Mouse (Mus musculus) neural tube, embryonic 15.5 days (tissue): ENCODE measurements around the gene Ripply3. TPM values are rescaled to one million over a fixed set of nuclear protein-coding genes. Genes with fewer than 3 reads are reported as not detected.

Experiments used
- ATAC-seq: fragments of 200-750 bp; cut with Nextera tagmentation; 2 replicates; pipeline ENCODE4 v1.8.0; 2017; ENCODE audit warnings: mild to moderate bottlenecking, moderate TSS enrichment, moderate library complexity; ENCODE audit not compliant: low FRiP score
- H3K27ac ChIP-seq: fragments of 300-500 bp; sonication (generic); replicated peaks from 2 replicates; pipeline ENCODE4 v1.5.1; 2015; ENCODE audit warnings: mild to moderate bottlenecking, inconsistent platforms
- H3K27me3 ChIP-seq: fragments of 300-500 bp; sonication (generic); replicated peaks from 2 replicates; pipeline ENCODE4 v1.6.1; 2015; ENCODE audit warnings: inconsistent platforms
- H3K36me3 ChIP-seq: fragments of 300-500 bp; sonication (generic); 2 replicates; pipeline ENCODE4 v1.6.1; 2015; ENCODE audit warnings: inconsistent platforms
- H3K4me1 ChIP-seq: fragments of 300-500 bp; sonication (generic); 2 replicates; pipeline ENCODE4 v1.6.1; 2015; ENCODE audit warnings: inconsistent platforms
- H3K4me2 ChIP-seq: fragments of 300-500 bp; sonication (generic); 2 replicates; pipeline ENCODE4 v1.6.1; 2015; ENCODE audit warnings: inconsistent platforms, mild to moderate bottlenecking, moderate library complexity
- H3K4me3 ChIP-seq: fragments of 300-500 bp; sonication (generic); replicated peaks from 2 replicates; pipeline ENCODE4 v1.5.1; 2015; ENCODE audit warnings: mild to moderate bottlenecking, inconsistent platforms
- H3K9ac ChIP-seq: fragments of 300-500 bp; sonication (generic); replicated peaks from 2 replicates; pipeline ENCODE4 v1.6.1; 2015; ENCODE audit warnings: mild to moderate bottlenecking, inconsistent platforms
- H3K9me3 ChIP-seq: fragments of 300-500 bp; sonication (generic); replicated peaks from 2 replicates; pipeline ENCODE4 v1.6.1; 2016; ENCODE audit warnings: inconsistent platforms
- WGBS: fragments of 180-500 bp; shearing (Covaris S2); methylation state at CpG from one replicate; pipeline ENCODE4 v1.1.7; 2015; ENCODE audit warnings: mixed read lengths; 5-methylcytosine and 5-hydroxymethylcytosine counted together
- polyA plus RNA-seq: library from polyadenylated mRNA; unstranded; fragments of >200 nt; fragmentation: Nextera tagmentation; extraction: Ambion mirVana; gene quantifications from 2 replicates; pipeline ENCODE4 v1.2.1, GENCODE M21; 2015

Ripply3 gene
- polyA plus RNA-seq, 1 experiment from 2014 or later, result 0.81 TPM

DNA sequence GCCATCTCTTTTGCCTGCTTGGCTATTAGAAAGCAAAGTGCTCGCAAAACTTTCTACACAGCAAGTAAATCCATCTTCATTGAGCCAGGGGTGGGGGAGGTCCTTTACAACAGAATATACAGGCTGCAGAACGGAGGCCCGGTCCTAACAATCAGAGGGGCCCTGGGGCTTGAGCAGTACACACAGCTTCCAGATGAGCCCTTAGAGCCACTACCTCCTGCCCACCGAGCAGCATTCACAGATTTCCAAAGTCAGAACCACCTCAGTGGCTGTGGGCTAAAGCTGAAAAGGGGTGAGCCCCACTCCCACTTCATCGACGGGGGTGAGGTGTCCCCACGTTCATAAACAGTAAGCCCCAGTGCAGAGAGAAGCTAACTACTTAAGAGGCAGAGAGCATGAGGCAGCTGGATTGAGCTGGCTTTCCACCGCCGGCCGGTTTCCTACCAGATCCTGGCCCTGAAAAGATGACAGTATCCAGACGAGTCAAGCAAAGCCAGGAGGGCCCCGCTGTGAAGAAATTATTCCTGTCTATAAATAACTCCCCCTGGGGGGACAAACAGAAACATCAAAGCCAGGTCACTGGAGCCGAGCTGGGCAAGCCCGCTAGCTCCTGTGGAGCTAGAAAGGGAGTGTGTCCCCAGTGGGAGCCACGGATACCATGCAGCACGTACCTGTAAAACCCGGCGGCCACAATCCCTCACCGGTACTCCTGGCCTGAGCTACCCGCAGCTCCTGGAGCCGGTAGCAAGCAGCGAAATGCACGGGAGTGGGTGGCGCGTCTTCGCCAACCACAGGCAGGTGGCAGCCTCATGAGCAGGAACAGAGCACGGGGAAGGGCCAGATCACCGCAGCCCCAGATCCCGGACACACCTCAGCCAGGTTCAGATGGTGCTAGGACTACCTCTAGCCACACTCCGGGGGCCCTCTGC, 25.7 kb upstream of the Ripply3 start:
- Histone ChIP-seq H3K27me3 (no peaks in the 10 kb centered on the region), H3K4me2 (peak overlapping the region; percentile 59), H3K4me3 (peak overlapping the region; percentile 29), H3K27ac (peak overlapping the region; percentile 51), H3K9ac (peak overlapping the region; percentile 45), H3K9me3 (0 out of 2 replicates have a peak, but pooled peaks cover 9% of the 10 kb centered on the region), H3K4me1 (peaks cover 16% of the 10 kb centered on the region), H3K36me3 (0 out of 2 replicates have a peak, but pooled peaks cover 3% of the 10 kb centered on the region)
- ATAC-seq, result peak; percentile 83
- WGBS, result 3% methylated on average over 30 of the region's 30 CpGs

DNA sequence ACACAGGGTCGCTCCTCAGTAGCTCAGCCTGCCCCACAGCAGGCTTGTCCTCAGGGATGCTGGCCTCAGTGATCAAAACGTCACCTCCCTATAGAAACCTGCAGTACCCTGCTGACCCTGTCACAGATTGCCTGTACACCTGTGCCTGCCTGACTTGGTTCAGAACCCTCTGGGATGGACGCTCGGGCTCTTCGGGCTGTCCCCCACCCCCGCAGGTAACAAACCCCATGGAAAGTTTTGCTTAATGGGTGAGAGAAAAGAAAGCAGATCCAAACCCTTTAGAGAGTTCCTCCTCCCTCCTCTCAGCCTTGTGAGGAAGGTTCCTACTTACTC, 25.1 kb upstream of the Ripply3 start:
- WGBS, result 30% methylated on average over 6 of the region's 6 CpGs
- Histone ChIP-seq H3K4me3 (peak overlapping the region; percentile 29), H3K9me3 (0 out of 2 replicates have a peak, but pooled peaks cover 9% of the 10 kb centered on the region), H3K36me3 (0 out of 2 replicates have a peak, but pooled peaks cover 3% of the 10 kb centered on the region), H3K27me3 (no peaks in the 10 kb centered on the region), H3K27ac (peak overlapping the region; percentile 51), H3K4me2 (peak overlapping the region; percentile 59), H3K9ac (peak overlapping the region; percentile 45), H3K4me1 (peaks cover 23% of the 10 kb centered on the region)
- ATAC-seq, result no peak

DNA sequence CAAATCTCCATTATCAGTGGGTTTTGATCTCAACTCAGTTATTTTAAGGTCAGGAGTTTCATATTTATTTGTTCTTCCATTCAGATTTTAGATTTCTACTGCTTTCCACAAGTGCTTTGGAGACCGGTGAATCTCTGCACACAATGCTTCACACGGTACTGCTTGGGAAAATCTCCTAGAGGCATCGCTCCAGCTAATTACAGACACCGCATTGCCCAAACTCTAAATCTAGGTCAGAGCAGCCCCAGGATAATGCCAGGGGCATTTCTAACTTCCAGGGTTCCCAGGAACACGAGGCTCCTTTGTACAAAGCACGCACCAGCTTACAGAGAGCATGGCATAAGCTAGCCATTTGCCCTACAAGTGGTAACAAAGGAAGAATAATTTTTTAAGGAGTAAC, 20.7 kb upstream of the Ripply3 start:
- 28% methylated on average over 6 of the region's 6 CpGs for WGBS
- no peak for ATAC-seq

DNA sequence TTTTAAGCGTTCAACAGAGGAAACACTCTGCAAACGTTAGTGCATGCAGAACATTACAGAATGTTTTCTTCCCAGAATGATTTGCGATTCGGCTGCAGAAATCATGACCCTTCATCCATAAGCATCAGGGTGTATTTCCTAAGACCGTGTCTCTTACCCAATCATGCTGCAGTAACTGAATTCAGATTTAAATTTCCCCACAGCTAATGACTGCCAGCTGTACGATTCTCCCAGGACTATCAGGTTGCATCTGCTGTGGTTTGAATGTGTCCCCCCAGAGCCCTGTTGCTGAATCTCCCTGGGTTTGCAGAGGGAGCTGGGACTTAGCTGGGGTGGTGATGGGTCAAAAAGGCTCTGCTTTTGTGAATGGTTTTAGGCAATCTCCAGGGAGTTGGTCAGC, 20.3 kb upstream of the Ripply3 start:
- Histone ChIP-seq H3K4me2 (no peak overlapping the region), H3K27ac (peak overlapping the region; percentile 4), H3K9ac (no peak overlapping the region), H3K4me3 (no peak overlapping the region), H3K27me3 (no peaks in the 10 kb centered on the region), H3K9me3 (0 out of 2 replicates have a peak, but pooled peaks cover 9% of the 10 kb centered on the region), H3K4me1 (peaks cover 25% of the 10 kb centered on the region), H3K36me3 (0 out of 2 replicates have a peak, but pooled peaks cover 3% of the 10 kb centered on the region)
- 21% methylated on average over 6 of the region's 6 CpGs for WGBS
- ATAC-seq, result no peak

More for the DNA sequence above, 20.7 kb upstream of the Ripply3 start:
- no peaks in the 10 kb centered on the region for H3K27me3 ChIP-seq
- H3K4me3 ChIP-seq, result no peak overlapping the region
- H3K36me3 ChIP-seq, result 0 out of 2 replicates have a peak, but pooled peaks cover 3% of the 10 kb centered on the region
- H3K9me3 ChIP-seq, result 0 out of 2 replicates have a peak, but pooled peaks cover 9% of the 10 kb centered on the region
- H3K27ac ChIP-seq, result peak overlapping the region; percentile 4; the same call in 1 of the 2 replicates
- H3K4me2 ChIP-seq, result no peak overlapping the region
- H3K4me1 ChIP-seq, result peaks cover 29% of the 10 kb centered on the region
- H3K9ac ChIP-seq, result no peak overlapping the region

DNA sequence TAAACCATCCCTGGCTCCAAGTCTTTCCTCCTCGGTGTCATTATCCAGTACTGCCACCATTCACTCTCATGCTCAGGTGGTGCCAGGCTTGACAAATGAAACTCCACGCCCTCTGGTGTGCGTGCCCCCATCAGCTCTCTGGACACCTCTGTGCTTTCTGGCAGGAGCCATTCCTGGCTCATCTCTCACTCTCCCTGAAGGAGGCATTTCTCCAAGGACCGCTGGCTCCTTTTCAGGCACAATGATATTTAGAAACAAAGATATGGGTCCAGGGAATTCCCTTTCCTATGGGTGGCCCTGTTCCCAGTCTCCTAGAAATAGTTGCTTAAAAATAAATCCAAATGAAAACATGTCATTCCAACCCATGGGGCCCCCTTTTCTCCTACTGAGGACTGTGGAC, 19.2 kb upstream of the Ripply3 start:
- Histone ChIP-seq H3K9me3 (0 out of 2 replicates have a peak, but pooled peaks cover 9% of the 10 kb centered on the region), H3K4me1 (peaks cover 24% of the 10 kb centered on the region), H3K4me3 (no peak overlapping the region), H3K36me3 (0 out of 2 replicates have a peak, but pooled peaks cover 3% of the 10 kb centered on the region), H3K27ac (no peak overlapping the region), H3K4me2 (no peak overlapping the region), H3K27me3 (no peaks in the 10 kb centered on the region), H3K9ac (no peak overlapping the region)
- no peak for ATAC-seq
- 88% methylated on average over 4 of the region's 4 CpGs for WGBS

DNA sequence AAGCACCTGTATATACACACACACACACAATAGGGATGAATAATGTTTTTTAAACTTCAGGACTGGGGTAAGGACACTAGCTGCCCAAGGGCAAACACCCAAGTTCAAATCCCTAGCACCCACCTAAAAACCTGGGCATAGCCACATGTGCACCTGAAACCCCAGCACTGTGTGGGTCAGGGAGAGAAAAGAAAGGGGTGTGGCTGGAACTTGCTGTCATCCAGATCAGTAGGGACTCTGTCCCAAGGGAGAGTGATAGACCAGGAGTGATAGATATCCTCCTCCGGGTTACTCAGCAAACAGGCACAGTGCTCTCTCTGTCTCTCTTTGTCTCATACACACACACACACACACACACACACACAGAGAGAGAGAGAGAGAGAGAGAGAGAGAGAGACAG, 16.8 kb upstream of the Ripply3 start:
- ATAC-seq, result no peak
- 45% methylated on average over 1 of the region's 1 CpGs for WGBS
- Histone ChIP-seq H3K4me3 (0 out of 2 replicates have a peak overlapping the region, but pooled peaks have one; percentile 12), H3K9ac (peak overlapping the region; percentile 34; the same call in 1 of the 2 replicates), H3K27me3 (no peaks in the 10 kb centered on the region), H3K4me2 (peak overlapping the region; percentile 58), H3K36me3 (no peaks in the 10 kb centered on the region), H3K9me3 (no peaks in the 10 kb centered on the region), H3K4me1 (peaks cover 31% of the 10 kb centered on the region), H3K27ac (peak overlapping the region; percentile 100)

DNA sequence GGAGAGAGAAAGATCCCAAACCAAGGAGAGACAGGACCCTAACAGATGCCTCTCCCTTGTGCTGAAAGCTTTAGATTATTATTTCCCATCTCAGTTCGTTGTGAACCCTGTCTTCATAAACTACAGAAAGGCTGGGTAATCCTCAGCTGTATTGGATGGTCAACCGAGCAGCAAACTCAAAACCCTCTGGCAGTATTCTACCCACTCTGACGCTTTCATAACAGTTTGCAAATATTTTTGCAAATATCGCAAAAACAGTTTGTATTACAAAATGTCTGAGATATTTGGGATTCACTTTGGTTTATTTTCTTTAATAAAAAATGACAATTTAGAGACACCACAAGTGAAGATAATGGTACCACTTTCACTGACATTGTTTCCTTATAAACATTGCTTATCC, 16.3 kb upstream of the Ripply3 start:
- peak overlapping the region; percentile 100 for H3K27ac ChIP-seq
- peak overlapping the region; percentile 32; the same call in 1 of the 2 replicates for H3K9ac ChIP-seq
- no peak for ATAC-seq
- WGBS, result 52% methylated on average over 4 of the region's 4 CpGs
- H3K27me3 ChIP-seq, result no peaks in the 10 kb centered on the region
- peaks cover 31% of the 10 kb centered on the region for H3K4me1 ChIP-seq
- H3K9me3 ChIP-seq, result no peaks in the 10 kb centered on the region
- no peaks in the 10 kb centered on the region for H3K36me3 ChIP-seq
- H3K4me3 ChIP-seq, result peak overlapping the region; percentile 69; the same call in 1 of the 2 replicates
- H3K4me2 ChIP-seq, result peak overlapping the region; percentile 58

DNA sequence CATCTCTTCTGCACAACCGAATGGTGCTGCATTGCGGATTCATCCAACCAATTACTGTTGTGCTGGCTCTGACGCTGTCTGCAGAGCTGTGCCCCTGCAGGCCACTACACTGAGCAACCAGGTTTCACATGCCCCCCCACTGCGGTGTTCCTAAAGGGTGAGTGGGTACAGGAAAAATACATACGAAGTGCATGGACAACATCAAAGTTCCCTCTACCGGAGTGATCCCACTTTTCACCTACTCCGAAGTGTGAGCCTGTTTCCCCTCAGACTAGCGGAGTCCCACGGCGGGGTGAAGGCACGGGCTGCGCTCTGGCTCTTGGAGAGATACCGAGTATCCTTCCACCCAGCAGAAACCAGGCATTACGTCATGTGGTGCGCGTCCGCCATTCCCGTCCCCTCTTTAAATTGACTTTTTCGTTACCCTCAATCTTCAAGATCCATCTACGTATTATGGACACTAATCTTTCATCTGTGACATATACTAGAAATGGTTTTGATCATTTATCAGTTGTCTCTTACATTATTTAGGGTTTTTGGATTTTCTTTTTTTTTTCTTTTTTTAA, 15.5 kb upstream of the Ripply3 start:
- Histone ChIP-seq H3K27ac (peak overlapping the region; percentile 100), H3K9ac (peak overlapping the region; percentile 68), H3K9me3 (no peaks in the 10 kb centered on the region), H3K4me3 (peak overlapping the region; percentile 69), H3K27me3 (no peaks in the 10 kb centered on the region), H3K4me1 (peaks cover 27% of the 10 kb centered on the region), H3K36me3 (no peaks in the 10 kb centered on the region), H3K4me2 (peak overlapping the region; percentile 58)
- under 1% methylated on average over 20 of the region's 20 CpGs for WGBS
- ATAC-seq, result peak; percentile 91

DNA sequence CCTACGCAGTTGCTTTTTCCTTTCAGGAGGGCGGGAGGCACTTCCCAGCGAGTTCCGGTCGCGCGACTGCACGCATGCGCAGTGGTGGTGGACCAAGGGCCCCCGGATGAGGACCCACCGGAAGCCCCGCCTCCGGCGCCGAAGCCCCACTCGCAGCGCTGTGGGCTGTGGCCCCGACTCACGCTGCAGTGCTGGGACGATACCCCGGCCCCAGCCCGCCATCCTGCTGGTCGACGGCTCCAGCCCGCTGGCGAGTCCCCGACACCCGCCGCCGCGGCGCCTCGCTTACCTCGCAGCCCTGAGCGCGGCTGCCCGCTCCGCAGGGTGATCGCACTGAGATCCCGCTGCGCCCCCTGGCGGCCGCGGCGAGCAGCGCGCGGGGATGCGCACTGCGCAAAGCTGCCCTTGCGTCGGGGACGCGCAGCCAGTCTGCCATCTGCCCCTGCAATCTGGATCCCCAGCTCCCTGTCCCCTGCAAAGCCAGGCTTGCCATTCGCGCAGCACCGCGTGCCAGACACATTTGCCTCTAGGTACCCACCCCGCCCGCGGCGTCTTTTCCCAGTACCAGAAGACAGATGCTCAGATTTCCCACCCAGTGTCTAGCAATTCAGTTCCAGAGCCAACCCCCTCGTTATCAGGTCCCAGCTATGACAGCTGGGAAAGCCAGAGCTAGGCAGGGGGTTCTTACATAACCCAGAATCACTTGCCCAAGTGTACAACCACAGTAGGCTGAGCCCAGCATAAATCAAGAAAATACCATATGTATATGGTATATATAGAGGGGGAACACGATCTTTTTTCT, 14.8 kb upstream of the Ripply3 start, which contains the start of gene Hlcs:
Hlcs (minus strand) TSS at position 343 of the 802 bp plus-strand sequence.
- peak; percentile 94 for ATAC-seq
- no peaks in the 10 kb centered on the region for H3K36me3 ChIP-seq
- under 1% methylated on average over 64 of the region's 64 CpGs for WGBS
- H3K27me3 ChIP-seq, result no peaks in the 10 kb centered on the region
- H3K4me1 ChIP-seq, result peaks cover 21% of the 10 kb centered on the region
- peak within 1 kb of the TSS; percentile 58 for H3K4me2 ChIP-seq
- peak within 1 kb of the TSS; percentile 100 for H3K27ac ChIP-seq
- peak within 1 kb of the TSS; percentile 93 for H3K9ac ChIP-seq
- no peaks in the 10 kb centered on the region for H3K9me3 ChIP-seq
- peak within 1 kb of the TSS; percentile 69 for H3K4me3 ChIP-seq

DNA sequence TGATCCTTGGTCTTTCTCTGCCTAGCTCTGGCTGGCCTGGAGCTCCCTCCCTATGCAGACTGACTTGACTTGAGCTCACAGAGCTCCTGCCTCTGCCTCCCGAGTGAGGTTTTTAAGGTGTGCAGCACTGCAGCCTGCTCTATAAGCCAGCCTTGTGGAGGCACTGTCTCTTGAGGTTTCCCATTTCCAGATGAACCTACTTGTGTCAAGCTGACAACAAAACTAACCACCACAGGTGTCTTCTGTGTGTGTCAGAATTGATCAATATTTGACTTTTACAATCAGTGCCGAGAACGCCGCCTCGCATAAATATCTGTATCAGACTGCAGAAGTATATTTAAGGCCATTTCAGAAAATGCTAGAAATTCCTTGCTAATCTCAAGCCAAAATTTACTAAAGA, 13.6 kb upstream of the Ripply3 start:
- Histone ChIP-seq H3K9me3 (no peaks in the 10 kb centered on the region), H3K4me1 (peaks cover 21% of the 10 kb centered on the region), H3K9ac (no peak overlapping the region), H3K4me3 (no peak overlapping the region), H3K27me3 (no peaks in the 10 kb centered on the region), H3K36me3 (no peaks in the 10 kb centered on the region), H3K27ac (peak overlapping the region; percentile 100), H3K4me2 (no peak overlapping the region)
- 91% methylated on average over 5 of the region's 5 CpGs for WGBS
- ATAC-seq, result no peak

DNA sequence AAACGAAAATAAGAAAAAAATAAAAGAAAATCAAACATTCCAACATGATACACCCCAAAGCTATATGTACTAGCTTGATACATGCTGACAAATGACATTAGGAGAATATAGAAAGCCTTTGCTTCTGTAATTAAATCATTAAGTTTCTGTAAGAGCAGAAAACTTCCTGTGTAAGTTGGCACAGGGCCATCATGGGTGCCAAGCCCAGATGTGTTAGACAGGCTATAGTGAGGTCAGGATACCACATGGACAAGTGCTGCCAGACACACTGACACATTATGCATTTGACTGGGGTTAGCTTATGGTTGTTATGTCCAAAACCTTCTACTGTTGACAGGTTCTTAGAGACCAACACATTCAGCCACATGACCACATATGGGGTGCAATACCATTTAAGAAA, 13.0 kb upstream of the Ripply3 start:
- no peak overlapping the region for H3K27ac ChIP-seq
- H3K4me1 ChIP-seq, result peaks cover 21% of the 10 kb centered on the region
- 54% methylated on average over 1 of the region's 1 CpGs for WGBS

More for the DNA sequence above, 13.0 kb upstream of the Ripply3 start:
- Histone ChIP-seq H3K9me3 (no peaks in the 10 kb centered on the region), H3K9ac (no peak overlapping the region), H3K27me3 (no peaks in the 10 kb centered on the region), H3K36me3 (no peaks in the 10 kb centered on the region), H3K4me2 (no peak overlapping the region), H3K4me3 (no peak overlapping the region)
- ATAC-seq, result no peak
